Mouse (Mus musculus): Measurements from ENCODE around the gene Rsph1. TPM values are rescaled to one million over a fixed set of nuclear protein-coding genes. Genes with fewer than 3 reads are reported as not detected.

The Rsph1 gene
- 2.9 and 3.3 TPM in 2 replicates for polyA plus RNA-seq (2012)

DNA sequence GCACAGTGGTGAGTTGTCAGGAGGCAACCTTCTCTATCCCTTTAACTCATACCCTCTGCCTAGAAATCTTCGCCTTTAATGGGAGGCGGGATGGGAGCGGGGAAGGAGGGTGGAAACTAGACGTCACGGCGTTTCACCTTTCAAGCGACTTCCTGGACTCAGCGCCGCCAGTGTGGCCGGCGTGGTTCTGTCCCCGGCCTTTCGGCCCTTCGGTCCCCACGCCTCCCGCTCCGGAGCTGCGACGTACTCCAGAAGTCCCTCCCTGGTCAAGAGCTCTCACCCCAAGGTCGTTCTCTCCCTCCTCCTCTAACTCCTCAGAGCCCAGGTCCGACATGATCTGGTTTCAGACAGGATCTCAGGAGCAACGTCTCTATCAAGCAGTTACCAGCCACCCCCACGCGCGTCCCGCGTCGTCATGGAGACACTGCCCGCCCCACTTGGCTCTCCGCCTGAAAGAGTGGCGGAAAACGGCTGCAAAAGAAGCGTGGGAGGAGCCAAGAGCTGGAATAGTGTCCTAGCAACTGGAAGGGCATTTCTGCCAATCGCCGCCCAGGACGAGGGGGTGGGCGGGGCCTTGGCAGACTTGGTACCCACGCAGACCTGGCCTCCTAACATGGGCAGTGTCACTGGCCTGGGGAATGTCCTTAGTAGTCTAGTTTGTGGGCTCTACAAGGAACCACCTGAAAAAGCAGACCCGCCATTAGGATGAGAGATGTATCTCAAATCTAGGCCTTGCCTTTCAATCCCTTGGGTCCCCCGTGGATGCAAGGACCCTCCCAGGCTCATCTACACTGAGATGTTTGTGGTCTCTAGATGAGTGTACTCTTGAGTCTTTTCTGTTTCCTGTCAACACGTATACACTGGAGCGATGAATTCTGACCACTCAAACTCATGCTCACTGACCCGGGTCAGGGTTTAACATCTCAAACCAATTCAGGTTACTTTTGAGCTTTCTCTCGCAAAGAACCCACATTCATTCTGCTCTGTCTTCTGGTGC lies at the start of gene Rsph1:
Rsph1 (minus strand) TSS at position 462 of the 997 bp plus-strand sequence.

DNA sequence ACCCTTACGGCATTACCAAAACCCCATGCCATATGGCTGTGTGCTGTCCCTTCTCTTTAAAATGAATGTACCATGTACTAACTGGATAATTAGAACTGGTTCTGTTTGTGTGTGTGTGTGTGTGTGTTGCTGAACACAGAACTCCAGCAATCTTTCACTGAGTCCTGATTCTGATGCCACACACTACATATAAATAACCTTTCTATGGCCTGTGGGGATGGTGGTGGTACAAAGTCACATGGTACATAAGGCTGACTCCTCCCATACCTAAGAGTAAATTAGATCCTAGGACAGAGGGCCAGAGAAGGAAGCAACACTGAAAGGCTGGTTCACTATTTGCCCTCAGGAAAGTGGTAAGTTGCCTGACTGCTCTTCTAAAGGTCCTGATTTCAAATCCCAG lies 9.3 kb upstream of the Rsph1 start, which contains the start of gene Slc37a1:
Slc37a1 (plus strand) TSS at position 301 of the 400 bp plus-strand sequence.

DNA sequence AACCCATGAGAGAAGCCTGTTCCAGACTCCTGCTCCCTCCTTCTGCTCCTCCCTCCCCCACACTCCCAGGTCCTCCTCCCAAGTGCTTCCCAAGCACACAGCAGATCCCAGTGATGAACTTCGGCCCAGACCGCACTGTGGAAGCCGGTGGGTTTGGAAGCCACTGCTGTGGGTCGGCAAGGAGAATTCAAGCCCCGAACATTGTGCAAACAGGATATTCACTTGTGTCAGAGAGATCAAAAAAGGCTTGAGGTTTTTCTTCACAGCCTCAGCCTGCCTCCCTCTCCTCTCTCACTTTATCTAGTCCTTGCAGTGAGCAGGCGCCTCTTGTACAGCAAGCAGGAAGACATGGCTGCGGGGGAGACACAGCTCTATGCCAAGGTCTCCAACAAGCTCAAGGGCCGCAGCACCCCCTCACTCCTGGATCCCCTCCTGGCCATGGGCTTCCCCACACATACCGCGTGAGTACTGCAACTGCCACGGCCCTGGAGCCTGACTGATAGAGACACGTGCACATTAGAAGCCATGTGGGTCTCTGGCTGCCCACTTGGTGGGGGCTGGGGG lies 69.3 kb downstream of the Rsph1 start, which contains the start of gene Ubash3a:
Ubash3a (plus strand) TSS at position 103 of the 564 bp plus-strand sequence.

Other genes with a start within 250 kb of the Rsph1 start
- 6.3 and 6.9 TPM in 2 replicates for gene Abcg1, start 219.7 kb downstream of the Rsph1 start, polyA plus RNA-seq (2012)
- not detected in 2 replicates for gene Tff3, start 147.7 kb downstream of the Rsph1 start, polyA plus RNA-seq (2012)
- not detected in 2 replicates for gene Tff2, start 133.1 kb downstream of the Rsph1 start, polyA plus RNA-seq (2012)
- not detected in 2 replicates for gene Tff1, start 112.1 kb downstream of the Rsph1 start, polyA plus RNA-seq (2012)
- 1.9 and 3.6 TPM in 2 replicates for gene Tmprss3, start 78.4 kb downstream of the Rsph1 start, polyA plus RNA-seq (2012)
- gene Ubash3a, start 69.5 kb downstream of the Rsph1 start, polyA plus RNA-seq (2012): 36.6 and 47.4 TPM in 2 replicates
- 9.3 and 13.6 TPM in 2 replicates for gene Slc37a1, start 9.4 kb upstream of the Rsph1 start, polyA plus RNA-seq (2012)
- 0.11 and 0.34 TPM in 2 replicates for gene Pde9a, start 108.8 kb upstream of the Rsph1 start, polyA plus RNA-seq (2012)
- gene Wdr4, start 242.6 kb upstream of the Rsph1 start, polyA plus RNA-seq (2012): 39.2 and 46.4 TPM in 2 replicates
- gene Ndufv3, start 242.7 kb upstream of the Rsph1 start, polyA plus RNA-seq (2012): 281 and 307 TPM in 2 replicates

Measured in megakaryocyte-erythroid progenitor cell, adult 5 weeks (primary cell).